Mouse (Mus musculus) layer of hippocampus, adult 2 months (tissue): ENCODE data around the gene Kctd20. TPM values are rescaled to one million over a fixed set of nuclear protein-coding genes. Genes with fewer than 3 reads are reported as not detected.

Experiments used
- DNase-seq, 2 experiments: peaks; one replicate each; pipeline ENCODE4 v3.0.0; 2022; ENCODE audit warnings: low spot score in 2 of 2
- H3K27ac ChIP-seq: fragments of 200-600 bp; 2 replicates; pipeline ENCODE4 v1.8.1; 2022
- H3K4me3 ChIP-seq: fragments of 200-600 bp; 2 replicates; pipeline ENCODE4 v1.8.1; 2022; ENCODE audit warnings: mild to moderate bottlenecking
- CTCF ChIP-seq: fragments of 200-600 bp; conservative IDR thresholded peaks from 2 replicates; pipeline ENCODE4 v1.8.1; 2022; ENCODE audit warnings: antibody characterized with exemption, mild to moderate bottlenecking, moderate library complexity
- total RNA-seq, 2 experiments: library from RNA; stranded (reverse); gene quantifications; 2 replicates each; pipeline ENCODE4 v1.2.3; 2021

Kctd20 gene
- total RNA-seq, 2 experiments from 2014 or later, result 58.7 to 64.4 TPM

GRCm38 (mm10) chr17:28922096-28922495, 29.7 kb upstream of the Kctd20 start:
- Histone ChIP-seq H3K27ac (no peak overlapping the region), H3K4me3 (no peak overlapping the region)
- no peak for TF ChIP-seq CTCF
- DNase-seq, result no peak

- no peak overlapping the region for H3K27ac ChIP-seq
- H3K4me3 ChIP-seq, result no peak overlapping the region
- TF ChIP-seq CTCF, result no peak
- peak in 1 of 2 experiments; percentile 1 for DNase-seq
These were observed 26.7 kb upstream of the Kctd20 start for GRCm38 (mm10) chr17:28924957-28925595.

GRCm38 (mm10) chr17:28926380-28926779, 25.4 kb upstream of the Kctd20 start:
- Histone ChIP-seq H3K4me3 (no peak overlapping the region), H3K27ac (0 out of 2 replicates have a peak overlapping the region, but pooled peaks have one; percentile 2)
- TF ChIP-seq CTCF, result peak; percentile 96
- DNase-seq, result peak; percentile 71 to 85

GRCm38 (mm10) chr17:28926866-28927635, 24.7 kb upstream of the Kctd20 start:
- Histone ChIP-seq H3K4me3 (no peak overlapping the region), H3K27ac (peak overlapping the region; percentile 28; the same call in 1 of the 2 replicates)
- peak; percentile 92 for TF ChIP-seq CTCF
- DNase-seq, result peak; percentile 40 to 62

GRCm38 (mm10) chr17:28928004-28928403, 23.7 kb upstream of the Kctd20 start:
- no peak for TF ChIP-seq CTCF
- H3K27ac ChIP-seq, result no peak overlapping the region
- peak in 1 of 2 experiments; percentile 4 for DNase-seq
- no peak overlapping the region for H3K4me3 ChIP-seq

- DNase-seq, result peak in 1 of 2 experiments; percentile 7
- no peak for TF ChIP-seq CTCF
- no peak overlapping the region for H3K4me3 ChIP-seq
- H3K27ac ChIP-seq, result no peak overlapping the region
These were observed 22.4 kb upstream of the Kctd20 start for GRCm38 (mm10) chr17:28929369-28929768.

- TF ChIP-seq CTCF, result peak; percentile 63
- DNase-seq, result peak; percentile 35 to 59
- Histone ChIP-seq H3K4me3 (no peak overlapping the region; the same call in 1 of the 2 replicates), H3K27ac (peak overlapping the region; percentile 19; the same call in 1 of the 2 replicates)
These were observed 21.2 kb upstream of the Kctd20 start for GRCm38 (mm10) chr17:28930392-28931074.

GRCm38 (mm10) chr17:28931436-28932211, 20.1 kb upstream of the Kctd20 start:
- DNase-seq, result peak in 1 of 2 experiments; percentile 4
- Histone ChIP-seq H3K4me3 (no peak overlapping the region), H3K27ac (no peak overlapping the region)
- TF ChIP-seq CTCF, result no peak

- no peak for TF ChIP-seq CTCF
- Histone ChIP-seq H3K4me3 (no peak overlapping the region), H3K27ac (no peak overlapping the region)
- no peak for DNase-seq
These were observed 19.5 kb upstream of the Kctd20 start for GRCm38 (mm10) chr17:28932274-28932673.

GRCm38 (mm10) chr17:28934120-28934916, 17.4 kb upstream of the Kctd20 start:
- Histone ChIP-seq H3K4me3 (no peak overlapping the region), H3K27ac (no peak overlapping the region)
- no peak for DNase-seq
- TF ChIP-seq CTCF, result no peak

- Histone ChIP-seq H3K4me3 (no peak overlapping the region), H3K27ac (no peak overlapping the region)
- TF ChIP-seq CTCF, result no peak
- no peak for DNase-seq
These were observed 15.6 kb upstream of the Kctd20 start for GRCm38 (mm10) chr17:28936133-28936532.
